Mouse (Mus musculus): Measurements from ENCODE around the gene Acp5.
A peak's percentile ranks its signal among the peaks of the same experiment; 100 is the strongest.

The Acp5 gene

DNA sequence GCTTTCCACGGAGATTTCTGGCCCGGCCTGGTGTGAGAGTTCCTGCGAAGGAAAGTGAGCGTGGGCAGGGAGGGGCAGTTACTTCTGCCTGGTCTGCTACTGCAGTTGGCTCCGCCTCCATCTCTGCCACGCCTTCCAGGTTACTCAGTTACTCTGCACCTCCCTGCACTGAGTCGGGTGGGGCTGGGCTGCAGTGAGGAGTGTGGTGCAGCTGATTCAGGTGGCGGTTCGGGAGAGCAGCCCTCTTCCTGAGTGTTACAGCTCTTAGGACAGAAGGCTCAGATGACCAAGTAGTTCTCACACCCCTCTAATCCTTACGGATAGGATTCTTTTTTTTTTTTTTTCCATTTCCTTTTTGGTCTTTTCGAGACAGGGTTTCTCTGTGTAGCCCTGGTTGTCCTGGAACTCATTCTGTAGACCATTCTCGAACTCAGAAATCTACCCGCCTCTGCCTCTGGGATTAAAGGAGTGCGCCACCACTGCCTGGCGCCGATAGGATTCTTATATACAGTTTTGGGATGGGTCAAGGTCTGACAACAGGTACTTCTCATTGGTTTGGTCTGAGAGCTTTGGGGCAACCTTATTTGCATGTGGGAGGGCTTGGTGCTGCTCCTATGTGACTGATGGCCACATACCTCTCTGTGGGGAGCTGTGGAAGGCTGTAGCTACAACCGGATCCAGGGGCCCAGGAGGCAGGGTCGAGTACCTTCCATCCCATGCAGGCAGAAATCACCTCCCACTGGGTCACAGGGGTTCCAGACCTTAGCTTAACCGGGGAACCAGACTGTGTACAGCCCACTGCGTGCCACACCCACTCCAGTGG lies 14.1 kb upstream of the Acp5 start:
- Histone ChIP-seq H3K36me3 (ENCODE audit: insufficient read depth, low read length) (no peaks in the 10 kb centered on the region), H3K9me3 (ENCODE audit: low read length) (no peaks in the 10 kb centered on the region), H3K4me3 (replicated peaks; ENCODE audit: low read length) (peak overlapping the region; percentile 55), H3K27me3 (ENCODE audit: insufficient read depth, low read length) (peaks cover 9% of the 10 kb centered on the region; the same call in 1 of the 2 replicates), H3K4me1 (replicated peaks; ENCODE audit: low read depth, low read length) (peaks cover 20% of the 10 kb centered on the region)
- TF ChIP-seq POU5F1 (IDR thresholded peaks at IDR 0.05; ENCODE audit: borderline replicate concordance, low read length) (no peak), CTCF (conservative IDR thresholded peaks at IDR 0.05; ENCODE audit: low read length) (no peak), NANOG (IDR thresholded peaks at IDR 0.05; ENCODE audit: borderline replicate concordance, low read length) (no peak)

DNA sequence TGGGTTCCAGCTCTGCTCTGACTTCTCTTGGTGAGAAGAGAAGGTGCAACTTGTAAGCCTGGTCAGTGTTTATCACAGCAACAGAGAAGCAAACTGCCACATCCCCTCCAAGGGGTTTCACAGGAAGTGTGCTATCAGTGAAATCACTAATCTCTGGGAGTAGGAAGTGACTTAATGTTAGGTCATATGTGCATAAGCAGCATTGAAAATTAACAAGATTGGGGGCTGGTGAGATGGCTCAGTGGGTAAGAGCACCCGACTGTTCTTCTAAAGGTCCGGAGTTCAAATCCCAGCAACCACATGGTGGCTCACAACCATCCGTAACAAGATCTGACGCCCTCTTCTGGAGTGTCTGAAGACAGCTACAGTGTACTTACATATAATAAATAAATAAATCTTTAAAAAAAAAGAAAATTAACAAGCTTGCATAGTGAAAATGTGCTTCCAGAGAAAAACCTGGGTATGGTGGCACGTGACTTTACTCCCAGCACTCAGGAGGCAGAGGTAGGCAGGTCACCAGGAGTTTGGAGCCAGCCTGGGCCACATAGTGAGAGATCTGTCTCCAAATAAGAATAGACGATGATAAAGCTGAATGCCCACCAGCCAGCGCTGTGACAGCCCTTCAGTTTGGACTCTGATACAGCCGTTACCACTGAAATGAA lies 8.9 kb upstream of the Acp5 start:
- H3K4me3 ChIP-seq (replicated peaks; ENCODE audit: low read length), result no peak overlapping the region
- TF ChIP-seq POU5F1 (IDR thresholded peaks at IDR 0.05; ENCODE audit: borderline replicate concordance, low read length), result no peak
- TF ChIP-seq CTCF (conservative IDR thresholded peaks at IDR 0.05; ENCODE audit: low read length), result no peak
- TF ChIP-seq NANOG (IDR thresholded peaks at IDR 0.05; ENCODE audit: borderline replicate concordance, low read length), result no peak
- H3K36me3 ChIP-seq (ENCODE audit: insufficient read depth, low read length), result no peaks in the 10 kb centered on the region
- peaks cover 6% of the 10 kb centered on the region; the same call in 1 of the 2 replicates for H3K27me3 ChIP-seq (ENCODE audit: insufficient read depth, low read length)
- peaks cover 10% of the 10 kb centered on the region for H3K4me1 ChIP-seq (replicated peaks; ENCODE audit: low read depth, low read length)
- H3K9me3 ChIP-seq (ENCODE audit: low read length), result peaks cover 9% of the 10 kb centered on the region

DNA sequence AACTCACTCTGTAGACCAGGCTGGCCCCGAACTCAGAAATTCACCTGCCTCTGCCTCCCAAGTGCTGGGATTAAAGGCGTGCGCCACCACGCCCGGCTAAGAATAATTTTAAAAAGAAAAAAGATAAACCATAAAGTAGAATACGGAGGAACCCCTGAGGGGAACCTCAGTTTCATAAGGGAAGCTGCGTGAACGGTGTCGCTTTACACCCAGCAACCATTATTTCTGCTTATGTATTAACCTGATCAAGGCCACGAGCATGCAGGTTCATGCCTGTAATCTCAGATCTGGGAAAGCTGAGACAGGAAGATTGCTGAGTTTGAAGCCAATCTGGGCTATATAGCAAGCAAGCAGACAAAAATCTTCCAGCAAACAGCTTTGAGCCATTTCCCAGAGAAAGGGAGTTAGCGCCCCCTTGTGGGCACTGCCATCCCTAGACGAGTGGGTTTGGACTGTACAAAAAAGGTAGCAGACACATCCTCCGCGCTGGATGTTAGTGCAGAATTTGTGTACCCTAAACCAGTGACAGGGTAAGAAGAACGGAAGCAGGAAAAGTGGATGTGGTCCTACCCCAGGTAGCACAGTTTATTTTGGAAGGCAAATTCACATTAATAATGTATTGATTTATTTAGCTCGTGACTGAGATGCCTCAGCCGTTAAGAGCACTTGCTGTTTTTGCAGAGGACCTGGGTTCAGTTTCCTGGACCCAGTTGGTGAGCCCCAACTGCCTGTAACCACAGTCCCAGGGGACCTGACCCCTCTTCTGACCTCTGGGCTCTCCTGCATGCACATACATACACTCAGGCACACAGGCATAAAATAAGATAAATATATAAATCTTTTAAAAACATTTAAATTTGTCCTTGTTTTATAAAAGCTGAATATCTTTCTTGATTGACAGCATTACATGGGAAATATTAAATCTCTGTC lies 7.9 kb upstream of the Acp5 start:
- Histone ChIP-seq H3K9me3 (ENCODE audit: low read length) (peaks cover 19% of the 10 kb centered on the region), H3K36me3 (ENCODE audit: insufficient read depth, low read length) (no peaks in the 10 kb centered on the region), H3K27me3 (ENCODE audit: insufficient read depth, low read length) (peaks cover 6% of the 10 kb centered on the region; the same call in 1 of the 2 replicates), H3K4me3 (replicated peaks; ENCODE audit: low read length) (no peak overlapping the region), H3K4me1 (replicated peaks; ENCODE audit: low read depth, low read length) (peaks cover 3% of the 10 kb centered on the region; the same call in 1 of the 2 replicates)
- TF ChIP-seq CTCF (conservative IDR thresholded peaks at IDR 0.05; ENCODE audit: low read length), result peak; percentile 93
- TF ChIP-seq NANOG (IDR thresholded peaks at IDR 0.05; ENCODE audit: borderline replicate concordance, low read length), result no peak
- TF ChIP-seq POU5F1 (IDR thresholded peaks at IDR 0.05; ENCODE audit: borderline replicate concordance, low read length), result no peak

DNA sequence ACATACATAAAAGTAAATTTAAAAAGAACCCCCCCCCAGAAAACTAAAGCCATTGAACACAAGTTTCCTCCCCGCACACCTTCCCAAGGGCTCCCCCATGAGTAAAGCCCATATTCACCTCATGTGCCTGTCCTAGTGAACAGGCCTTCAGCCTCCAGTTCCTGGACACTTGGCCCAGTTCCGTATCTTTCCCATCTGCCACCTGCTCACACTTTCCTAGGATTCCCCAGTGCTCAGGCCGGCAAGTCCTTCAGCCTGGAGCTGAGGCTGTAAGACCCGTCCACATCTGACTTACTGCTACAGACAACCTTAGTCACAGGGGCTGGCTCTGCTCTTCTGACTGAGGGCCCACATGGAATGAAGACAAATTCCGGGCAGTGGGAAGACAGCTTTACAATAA lies 4.2 kb upstream of the Acp5 start:
- H3K4me3 ChIP-seq (replicated peaks; ENCODE audit: low read length), result no peak overlapping the region
- peaks cover 24% of the 10 kb centered on the region for H3K27me3 ChIP-seq (ENCODE audit: insufficient read depth, low read length)
- peaks cover 35% of the 10 kb centered on the region for H3K4me1 ChIP-seq (replicated peaks; ENCODE audit: low read depth, low read length)
- no peaks in the 10 kb centered on the region for H3K36me3 ChIP-seq (ENCODE audit: insufficient read depth, low read length)
- no peak for TF ChIP-seq NANOG (IDR thresholded peaks at IDR 0.05; ENCODE audit: borderline replicate concordance, low read length)
- no peak for TF ChIP-seq POU5F1 (IDR thresholded peaks at IDR 0.05; ENCODE audit: borderline replicate concordance, low read length)
- no peak for TF ChIP-seq CTCF (conservative IDR thresholded peaks at IDR 0.05; ENCODE audit: low read length)
- H3K9me3 ChIP-seq (ENCODE audit: low read length), result peaks cover 20% of the 10 kb centered on the region

DNA sequence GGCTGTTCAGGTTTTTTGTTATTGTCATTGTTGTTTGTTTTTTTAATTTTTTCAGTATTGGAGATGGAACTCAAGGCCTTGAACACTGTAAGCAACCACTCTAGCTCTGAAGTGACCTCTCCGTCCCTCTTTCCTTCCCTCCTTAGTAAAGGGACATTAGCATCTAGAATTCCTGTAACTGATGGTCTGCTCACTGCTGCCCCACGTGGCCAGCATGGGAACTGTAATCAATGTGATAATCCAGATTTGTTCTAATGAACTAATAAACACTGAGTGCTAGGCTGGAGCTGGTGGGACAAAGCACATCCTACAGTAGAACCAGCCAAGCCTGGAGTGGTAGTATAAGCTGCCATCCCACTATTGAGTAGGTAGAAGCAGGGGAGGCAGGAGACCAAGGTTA lies 3.0 kb upstream of the Acp5 start:
- Histone ChIP-seq H3K36me3 (ENCODE audit: insufficient read depth, low read length) (no peaks in the 10 kb centered on the region), H3K4me1 (replicated peaks; ENCODE audit: low read depth, low read length) (peaks cover 39% of the 10 kb centered on the region), H3K4me3 (replicated peaks; ENCODE audit: low read length) (no peak overlapping the region), H3K9me3 (ENCODE audit: low read length) (peaks cover 20% of the 10 kb centered on the region), H3K27me3 (ENCODE audit: insufficient read depth, low read length) (peaks cover 25% of the 10 kb centered on the region)
- TF ChIP-seq CTCF (conservative IDR thresholded peaks at IDR 0.05; ENCODE audit: low read length) (peak; percentile 88), NANOG (IDR thresholded peaks at IDR 0.05; ENCODE audit: borderline replicate concordance, low read length) (no peak)

DNA sequence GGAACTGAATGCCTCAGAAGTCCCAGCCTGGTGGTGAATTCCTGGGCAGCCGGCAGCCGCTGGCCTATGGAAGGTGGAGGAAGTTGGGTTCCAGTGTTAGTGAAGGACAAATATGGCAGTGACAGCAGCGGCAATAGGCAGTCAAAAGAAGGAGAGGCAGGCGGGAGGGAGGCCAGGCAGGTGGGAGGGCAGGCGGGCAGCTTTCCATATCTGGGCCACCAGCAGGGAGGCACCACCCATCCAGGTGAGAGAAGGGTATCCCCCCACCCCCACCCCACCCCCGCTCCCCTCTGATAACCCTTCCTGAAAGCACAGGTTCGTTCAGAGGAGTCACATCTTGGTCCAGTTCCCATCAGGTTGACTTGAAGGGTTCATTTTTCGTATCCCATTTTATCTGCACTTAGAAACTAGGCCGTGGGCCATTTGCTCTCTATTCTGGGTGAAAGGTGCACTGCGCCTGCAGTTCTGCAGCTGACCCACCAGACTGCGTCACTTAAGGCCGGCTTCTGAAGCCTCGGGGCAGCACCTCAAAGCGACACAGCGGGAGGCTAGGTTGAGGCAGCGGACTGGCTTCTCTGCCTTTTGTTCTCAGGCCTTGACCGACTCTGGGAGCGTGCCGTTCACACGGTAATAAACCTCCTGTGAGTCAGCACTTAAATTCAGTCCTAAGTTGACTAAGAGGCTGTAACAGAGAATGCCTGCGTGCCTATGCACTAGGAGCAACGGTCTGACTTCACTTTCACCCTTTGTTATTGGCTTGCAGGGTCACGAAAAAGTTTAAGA lies 1.4 kb upstream of the Acp5 start:
- Histone ChIP-seq H3K4me1 (replicated peaks; ENCODE audit: low read depth, low read length) (peaks cover 52% of the 10 kb centered on the region), H3K9me3 (ENCODE audit: low read length) (peaks cover 20% of the 10 kb centered on the region), H3K36me3 (ENCODE audit: insufficient read depth, low read length) (no peaks in the 10 kb centered on the region), H3K27me3 (ENCODE audit: insufficient read depth, low read length) (peaks cover 37% of the 10 kb centered on the region), H3K4me3 (replicated peaks; ENCODE audit: low read length) (0 out of 2 replicates have a peak overlapping the region, but pooled peaks have one; percentile 5)
- TF ChIP-seq POU5F1 (IDR thresholded peaks at IDR 0.05; ENCODE audit: borderline replicate concordance, low read length) (no peak), NANOG (IDR thresholded peaks at IDR 0.05; ENCODE audit: borderline replicate concordance, low read length) (peak; percentile 78; the same call in 1 of the 2 replicates), CTCF (conservative IDR thresholded peaks at IDR 0.05; ENCODE audit: low read length) (no peak)

DNA sequence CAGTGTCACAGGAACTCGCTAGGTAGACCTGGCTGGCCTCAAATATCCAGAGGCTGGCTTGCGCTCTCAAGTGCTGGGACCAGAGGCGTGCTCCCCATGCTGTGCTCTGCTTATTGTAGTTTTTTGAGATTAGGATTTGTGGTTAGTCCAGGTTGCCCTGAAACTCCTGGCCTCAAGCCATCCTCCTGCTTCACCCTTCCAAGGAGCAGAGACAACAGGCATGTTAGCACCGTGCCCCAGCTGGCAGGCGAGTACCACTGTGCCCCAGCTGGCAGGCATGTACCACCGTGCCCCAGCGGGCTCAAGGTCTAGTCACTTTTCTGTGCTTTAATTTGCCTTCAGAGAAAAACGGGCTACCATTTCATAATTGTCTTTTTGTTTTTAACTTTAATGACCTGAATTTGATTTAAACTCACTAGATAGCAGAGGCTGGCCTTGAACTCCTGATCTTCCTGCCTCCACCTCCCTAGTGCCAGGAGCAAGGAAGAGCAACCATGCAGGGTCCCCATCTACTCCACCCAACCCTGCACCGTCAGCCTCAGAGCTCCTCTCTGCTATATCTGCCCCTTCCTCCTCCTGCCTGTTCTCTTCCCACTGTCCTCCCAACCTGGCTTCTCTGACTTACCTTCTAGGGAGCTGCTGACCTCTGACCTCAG lies 395 bp downstream of the Acp5 start:
- TF ChIP-seq NANOG (IDR thresholded peaks at IDR 0.05; ENCODE audit: borderline replicate concordance, low read length) (no peak), CTCF (conservative IDR thresholded peaks at IDR 0.05; ENCODE audit: low read length) (no peak), POU5F1 (IDR thresholded peaks at IDR 0.05; ENCODE audit: borderline replicate concordance, low read length) (no peak)
- Histone ChIP-seq H3K4me1 (replicated peaks; ENCODE audit: low read depth, low read length) (peaks cover 69% of the 10 kb centered on the region), H3K9me3 (ENCODE audit: low read length) (peaks cover 18% of the 10 kb centered on the region), H3K36me3 (ENCODE audit: insufficient read depth, low read length) (no peaks in the 10 kb centered on the region), H3K27me3 (ENCODE audit: insufficient read depth, low read length) (peaks cover 42% of the 10 kb centered on the region), H3K4me3 (replicated peaks; ENCODE audit: low read length) (no peak overlapping the region)
